In genomic region chr4:68179551-68179950, GRCm38 (mm10) we compare ENCODE assay signal across 19 mouse cellular contexts.
DNase-seq lines count a peak whose midpoint lies in the region; ATAC-seq lines count a peak whose summit lies in the region.
"Had no signal": no experiment of that assay in that cellular context is flagged by ENCODE, and none has a peak within 500 bp of the region (broad histone marks: within the 10 kb centered on the region; RNA-seq: fewer than 3 reads in every experiment).

No protein-coding gene starts in this region.

- H3K27me3 ChIP-seq in liver, embryonic 11.5 days (replicated peaks; ENCODE audit: control insufficient read depth, insufficient read depth, low read length) = no peaks in the 10 kb centered on the region
- H3K27me3 ChIP-seq in limb, embryonic 15.5 days = no peaks in the 10 kb centered on the region
- H3K27me3 ChIP-seq: CH12.LX; forebrain, embryonic 12.5 days; neural tube, embryonic 13.5 days had no signal

- no peak overlapping the region for H3K4me3 ChIP-seq in liver, embryonic 11.5 days (ENCODE audit: low read depth, low read length)
- H3K4me3 ChIP-seq in limb, embryonic 15.5 days = no peak overlapping the region
- H3K4me3 ChIP-seq: forebrain, embryonic 12.5 days; myocyte; neural tube, embryonic 13.5 days had no signal

- H3K9ac ChIP-seq in liver, embryonic 11.5 days (ENCODE audit: low read depth, low read length) = no peak overlapping the region
- no peak overlapping the region for H3K9ac ChIP-seq in limb, embryonic 15.5 days
- H3K9ac ChIP-seq: forebrain, embryonic 12.5 days; liver, embryonic 14.5 days; neural tube, embryonic 13.5 days had no signal

- H3K36me3 ChIP-seq in liver, embryonic 11.5 days (ENCODE audit: control insufficient read depth, insufficient read depth, low read length) = no peaks in the 10 kb centered on the region
- no peaks in the 10 kb centered on the region for H3K36me3 ChIP-seq in limb, embryonic 15.5 days
- H3K36me3 ChIP-seq: forebrain, embryonic 12.5 days; G1E; neural tube, embryonic 13.5 days had no signal

- no peaks in the 10 kb centered on the region for H3K9me3 ChIP-seq in liver, embryonic 11.5 days (ENCODE audit: control insufficient read depth, low read length)
- no peaks in the 10 kb centered on the region for H3K9me3 ChIP-seq in limb, embryonic 15.5 days
- H3K9me3 ChIP-seq: forebrain, embryonic 12.5 days; G1E; neural tube, embryonic 13.5 days had no signal

- H3K4me1 ChIP-seq in liver, embryonic 11.5 days (replicated peaks; ENCODE audit: control insufficient read depth, insufficient read depth, low read length) = no peaks in the 10 kb centered on the region
- H3K4me1 ChIP-seq in limb, embryonic 15.5 days = no peaks in the 10 kb centered on the region; the same call in 1 of the 2 replicates
- H3K4me1 ChIP-seq: forebrain, embryonic 12.5 days; neural tube, embryonic 13.5 days had no signal

- no peak for ATAC-seq in liver, embryonic 11.5 days (replicated peaks; ENCODE audit: low FRiP score)
- ATAC-seq in limb, embryonic 15.5 days (ENCODE audit: insufficient number of reproducible peaks, low FRiP score, low TSS enrichment, low read depth) = peak; percentile 74; the same call in 1 of the 2 replicates
- ATAC-seq: intestine, postnatal 0 days; midbrain, embryonic 16.5 days had no signal

- DNase-seq in gastrocnemius, postnatal 10 days = peak; percentile 7
- no peak for DNase-seq in gastrocnemius, postnatal 4 days (ENCODE audit: low spot score in 2 of 2)
- peak; percentile 29 for DNase-seq in liver
- no peak for DNase-seq in liver, embryonic 11.5 days (ENCODE audit: low spot score)
- DNase-seq in right cerebral cortex, postnatal 14 days = peak; percentile 4
- no peak for DNase-seq in right cerebral cortex, postnatal 10 days (ENCODE audit: low spot score in 2 of 2)
- DNase-seq: adrenal gland, adult 2 months; B cell, adult 2 months; cerebellum, adult 8-10 months; layer of hippocampus, adult 9-11 months had no signal

- WGBS in liver, embryonic 11.5 days = 69% methylated on average over 4 of the region's 4 CpGs
- 53% methylated on average over 4 of the region's 4 CpGs for WGBS in limb, embryonic 15.5 days

- H3K27ac ChIP-seq in liver, embryonic 11.5 days (ENCODE audit: low read depth, low read length) = no peak overlapping the region
- no peak overlapping the region for H3K27ac ChIP-seq in limb, embryonic 15.5 days
- H3K27ac ChIP-seq: forebrain, embryonic 12.5 days; liver, embryonic 14.5 days; neural tube, embryonic 13.5 days had no signal

- no peak overlapping the region for H3K4me2 ChIP-seq in liver, embryonic 11.5 days
- no peak overlapping the region for H3K4me2 ChIP-seq in limb, embryonic 15.5 days
- H3K4me2 ChIP-seq: forebrain, embryonic 12.5 days; neural tube, embryonic 13.5 days had no signal

Comparison
In these comparisons a context has a peak if more than half of its experiments do, and no peak if none do; other contexts are left out.
1. DNase-seq: peak in gastrocnemius, postnatal 10 days (single experiment), liver (single experiment) and right cerebral cortex, postnatal 14 days (single experiment); none in gastrocnemius, postnatal 4 days (0 of 2), liver, embryonic 11.5 days (single experiment) and right cerebral cortex, postnatal 10 days (0 of 2).